Mouse (Mus musculus): Measurements from ENCODE around the gene Cyp4a29.
"Not testable (repeated sequence)": the region's sequence is repeated elsewhere in the genome, so short reads cannot be mapped to it uniquely, and the experiment has no call there.

The Cyp4a29 gene

GRCm38 (mm10) chr4:115241784-115242183 lies at the start of gene Cyp4a29:
Cyp4a29 (plus strand) TSS chr4:115242084.
- DNase-seq (ENCODE audit: low spot score): no peak

DNA sequence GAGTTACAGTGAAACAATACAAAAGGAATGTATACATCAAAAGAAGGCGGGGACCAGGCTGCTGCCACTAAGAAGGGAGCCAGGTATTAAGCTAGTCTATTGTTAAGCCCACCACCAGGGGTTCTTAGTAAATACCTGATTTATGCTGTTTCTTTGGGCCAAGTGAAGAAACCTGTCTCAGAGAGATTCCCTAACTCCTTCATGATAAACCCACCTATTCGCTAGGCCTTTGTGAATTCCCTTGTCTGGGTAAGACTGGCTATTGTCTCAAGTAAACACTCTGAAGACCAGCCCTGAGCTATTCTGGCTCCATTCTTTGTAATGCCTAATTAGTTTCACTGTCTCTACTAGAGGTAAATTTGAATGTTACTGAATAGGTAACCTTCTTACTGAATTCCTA lies 9.0 kb upstream of the Cyp4a29 start:
- DNase-seq (ENCODE audit: low spot score): not testable (repeated sequence)

- no peak for DNase-seq (ENCODE audit: low spot score)
Observed at GRCm38 (mm10) chr4:115236462-115237096, 5.3 kb upstream of the Cyp4a29 start.

DNA sequence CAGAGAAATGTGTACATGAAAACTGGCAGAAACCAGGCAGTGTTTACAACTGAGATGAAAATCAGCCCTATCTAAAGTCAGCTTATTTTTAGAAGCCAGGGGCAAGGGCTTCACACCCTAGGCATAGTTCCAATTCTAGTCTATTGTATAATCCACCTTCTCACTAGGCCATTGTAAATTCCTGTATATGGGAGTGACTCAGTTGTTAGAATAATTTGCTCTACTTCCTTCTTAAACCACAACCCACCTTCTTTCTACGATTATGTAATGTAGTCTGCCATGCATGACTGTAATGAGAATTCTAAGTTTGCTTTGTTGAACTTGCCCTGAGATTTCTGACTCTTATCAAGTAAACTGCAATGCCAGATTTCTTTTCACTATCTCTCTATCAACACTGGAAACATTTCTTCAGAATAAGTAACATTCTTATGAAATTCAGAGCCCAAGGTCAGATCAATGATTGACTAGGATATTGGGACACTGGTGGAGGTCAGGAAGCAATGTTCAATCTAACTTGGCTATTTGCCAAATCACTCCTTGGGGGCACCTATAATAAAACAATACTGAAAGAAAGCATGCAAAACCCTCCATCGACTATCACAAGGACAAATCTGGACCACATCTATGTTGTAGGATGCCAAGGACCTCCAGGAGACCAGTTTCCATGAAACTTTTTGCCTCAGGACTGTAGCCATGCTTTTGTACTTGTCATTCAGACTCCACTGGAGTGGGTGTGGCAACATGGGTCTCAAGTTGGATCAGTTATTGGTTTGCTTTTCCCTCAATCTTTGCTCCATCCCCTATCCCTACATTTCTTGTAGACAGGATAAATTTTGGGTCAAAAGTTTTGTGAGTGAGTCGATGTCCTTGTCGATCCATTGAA lies 23.0 kb downstream of the Cyp4a29 start:
- not testable (repeated sequence) for DNase-seq (ENCODE audit: low spot score)

DNA sequence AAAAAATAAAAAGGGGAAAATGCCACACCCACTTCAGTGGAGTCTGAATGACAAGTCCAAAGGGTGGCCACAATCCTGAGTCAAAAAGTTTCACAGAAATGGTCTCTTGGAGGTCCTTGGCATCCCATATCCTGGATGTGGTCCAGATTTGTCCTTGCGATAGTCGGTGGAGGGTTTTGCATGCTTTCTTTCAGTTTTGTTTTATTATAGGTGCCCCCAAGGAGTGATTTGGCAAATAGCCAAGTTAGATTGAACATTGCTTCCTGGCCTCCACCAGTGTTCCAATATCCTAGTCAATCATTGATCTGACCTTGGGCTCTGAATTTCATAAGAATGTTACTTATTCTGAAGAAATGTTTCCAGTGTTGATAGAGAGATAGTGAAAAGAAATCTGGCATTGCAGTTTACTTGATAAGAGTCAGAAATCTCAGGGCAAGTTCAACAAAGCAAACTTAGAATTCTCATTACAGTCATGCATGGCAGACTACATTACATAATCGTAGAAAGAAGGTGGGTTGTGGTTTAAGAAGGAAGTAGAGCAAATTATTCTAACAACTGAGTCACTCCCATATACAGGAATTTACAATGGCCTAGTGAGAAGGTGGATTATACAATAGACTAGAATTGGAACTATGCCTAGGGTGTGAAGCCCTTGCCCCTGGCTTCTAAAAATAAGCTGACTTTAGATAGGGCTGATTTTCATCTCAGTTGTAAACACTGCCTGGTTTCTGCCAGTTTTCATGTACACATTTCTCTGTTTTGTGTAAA lies 36.5 kb downstream of the Cyp4a29 start:
- DNase-seq (ENCODE audit: low spot score): not testable (repeated sequence)

- DNase-seq (ENCODE audit: low spot score): no peak
Observed at GRCm38 (mm10) chr4:115280342-115280741, 38.5 kb downstream of the Cyp4a29 start.

DNA sequence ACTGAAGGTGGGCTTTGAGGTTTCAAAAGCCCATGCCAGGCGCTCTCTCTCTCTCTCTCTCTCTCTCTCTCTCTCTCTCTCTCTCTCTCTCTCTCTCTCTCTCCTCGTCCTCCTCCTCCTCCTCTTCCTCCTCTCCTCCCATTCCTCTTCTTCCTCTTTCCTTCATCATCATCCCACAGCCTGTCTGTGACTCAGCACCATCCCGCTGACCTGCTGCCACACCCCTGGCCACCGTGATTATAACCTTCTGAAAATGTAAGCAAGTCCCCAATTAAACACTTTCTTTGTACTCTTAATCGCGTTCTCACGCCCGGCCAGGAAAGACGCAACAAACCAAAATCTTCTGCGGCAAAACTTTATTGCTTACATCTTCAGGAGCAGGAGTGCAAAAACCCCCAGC lies 38.9 kb downstream of the Cyp4a29 start:
- DNase-seq (ENCODE audit: low spot score): not testable (repeated sequence)

DNA sequence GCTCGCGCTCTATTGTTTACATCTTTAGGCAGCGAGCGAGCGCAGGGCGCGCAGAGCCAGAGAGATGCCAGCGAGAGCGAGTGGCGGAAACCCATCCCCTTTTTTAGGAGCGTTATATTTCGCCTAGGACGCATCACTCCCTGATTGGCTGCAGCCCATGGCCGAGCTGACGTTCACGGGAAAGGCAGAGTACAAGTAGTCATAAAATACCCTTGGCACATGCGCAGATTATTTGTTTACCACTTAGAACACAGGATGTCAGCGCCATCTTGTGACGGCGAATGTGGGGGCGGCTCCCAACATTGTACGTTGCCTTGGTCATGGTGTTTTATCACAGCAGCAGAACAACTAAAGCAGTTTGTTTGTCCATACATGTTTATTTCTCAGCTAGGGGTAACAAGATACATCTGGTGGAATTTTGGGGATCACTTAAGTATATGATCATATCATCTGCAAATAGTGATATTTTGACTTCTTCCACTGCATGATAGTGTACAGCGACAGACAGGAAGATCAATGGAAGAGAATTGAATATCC lies 39.4 kb downstream of the Cyp4a29 start:
- not testable (repeated sequence) for DNase-seq (ENCODE audit: low spot score)

DNA sequence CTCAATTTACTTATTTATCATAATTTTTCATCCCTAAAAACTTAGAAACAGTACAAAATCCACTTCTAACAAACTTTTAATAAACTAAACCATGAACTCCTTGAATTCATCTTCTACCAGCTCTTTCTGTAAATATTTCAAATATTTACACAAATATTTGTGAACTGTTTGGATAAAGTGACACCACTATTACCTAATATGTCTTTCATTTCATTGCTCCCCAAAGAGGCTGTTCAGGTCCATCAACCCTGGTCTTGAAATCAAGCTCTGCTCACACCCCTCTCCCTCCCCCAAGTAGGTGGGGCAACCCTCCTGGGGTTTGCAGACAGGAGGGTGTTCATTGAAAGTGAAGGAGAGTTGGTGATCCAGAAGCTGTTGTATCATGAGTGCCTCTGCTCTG lies 56.9 kb downstream of the Cyp4a29 start, which contains the start of gene Cyp4a12a:
TSS of gene Cyp4a12a (plus strand) at position 301 of the 400 bp plus-strand sequence.
- DNase-seq (ENCODE audit: low spot score): not testable (repeated sequence)

All from urinary bladder, postnatal 10 days (tissue).